Comparison of ENCODE assay signal across 9 mouse cellular contexts in the genomic region with DNA sequence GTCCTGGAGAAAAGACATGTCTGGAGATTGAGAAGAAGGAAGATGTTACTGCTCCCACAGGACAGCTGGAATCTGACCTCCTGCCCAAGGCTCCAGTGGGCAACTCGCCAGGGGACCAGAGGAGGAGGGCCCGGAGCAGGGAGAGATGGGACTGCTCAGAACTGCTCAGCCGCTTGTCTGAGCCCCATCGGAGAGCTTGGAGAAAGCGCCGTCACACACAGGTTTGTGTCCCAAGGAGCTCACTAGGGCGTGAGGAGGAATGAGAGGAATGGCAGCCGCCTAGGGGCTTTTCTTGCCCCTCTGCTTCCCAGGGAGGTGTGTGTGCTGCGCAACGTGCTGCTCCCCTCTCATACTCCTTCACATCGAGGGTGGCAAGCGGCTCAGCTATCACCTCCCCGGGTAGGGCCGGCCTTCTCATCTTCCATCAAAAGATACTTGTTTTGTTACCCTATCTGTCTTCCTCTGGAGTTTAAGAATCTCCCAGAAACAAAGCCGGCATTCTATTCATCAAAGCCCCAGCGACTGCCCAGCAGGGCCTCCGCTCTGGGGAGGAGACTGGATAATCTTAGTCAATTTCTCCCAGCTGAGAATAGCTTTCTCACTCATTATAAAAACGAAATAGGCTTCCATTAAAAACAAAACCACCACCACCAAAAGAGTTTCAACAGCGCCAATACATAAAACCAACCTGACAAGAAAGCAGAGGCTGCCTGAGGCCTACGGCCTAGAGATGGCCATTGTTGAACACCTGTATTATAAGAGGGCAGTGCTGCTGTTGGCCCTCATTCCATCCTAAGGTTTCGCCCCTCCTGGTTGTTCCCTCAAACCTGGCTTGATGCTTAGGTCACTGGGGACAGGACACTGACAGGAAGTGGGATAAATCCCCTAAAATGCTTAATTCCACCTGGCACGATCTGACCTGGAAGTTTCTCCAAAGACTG. TPM values are rescaled to one million over a fixed set of nuclear protein-coding genes. Genes with fewer than 3 reads are reported as not detected.
DNase-seq lines count a peak whose midpoint lies in the region; ATAC-seq lines count a peak whose summit lies in the region.
"Had no signal": no experiment of that assay in that cellular context is flagged by ENCODE, and none has a peak within 500 bp of the region (broad histone marks: within the 10 kb centered on the region; RNA-seq: fewer than 3 reads in every experiment).

No protein-coding gene starts in this region.

- WGBS in stomach, embryonic 14.5 days, result 27% methylated on average over 22 of the region's 22 CpGs

- peak overlapping the region; percentile 19 for H3K4me2 ChIP-seq in stomach, embryonic 14.5 days (replicated peaks; ENCODE audit: low read depth, low read length)

- H3K27me3 ChIP-seq in stomach, embryonic 14.5 days (ENCODE audit: control insufficient read depth, insufficient read depth, low read length), result no peaks in the 10 kb centered on the region

- H3K4me1 ChIP-seq in stomach, embryonic 14.5 days (ENCODE audit: control insufficient read depth, insufficient read depth, low read length), result peaks cover 32% of the 10 kb centered on the region; the same call in 1 of the 2 replicates

- H3K36me3 ChIP-seq in stomach, embryonic 14.5 days (ENCODE audit: control insufficient read depth, insufficient read depth, low read length), result no peaks in the 10 kb centered on the region

- H3K9ac ChIP-seq in stomach, embryonic 14.5 days (replicated peaks; ENCODE audit: low read depth, low read length), result no peak overlapping the region

- DNase-seq in right cerebral cortex, postnatal 4 days, result peak; percentile 39
- no peak for DNase-seq in right cerebral cortex, postnatal 25 days
- DNase-seq in gastrocnemius, adult 8-10 months (ENCODE audit: low spot score in 2 of 2), result peak; percentile 18 to 33
- DNase-seq in kidney, adult 11 months, result peak; percentile 81
- DNase-seq in lung, postnatal 14 days, result peak; percentile 64
- DNase-seq in thymus, postnatal 25 days, result no peak

- H3K9me3 ChIP-seq in stomach, embryonic 14.5 days (ENCODE audit: control insufficient read depth, low read depth, low read length), result no peaks in the 10 kb centered on the region
- H3K9me3 ChIP-seq: G1E had no signal

- no peak; the same call in 1 of the 2 replicates for ATAC-seq in stomach, embryonic 14.5 days (ENCODE audit: insufficient number of reproducible peaks, insufficient read depth, low FRiP score, low read depth)
- ATAC-seq in monocyte, adult 5-6 weeks (replicated peaks; ENCODE audit: insufficient number of reproducible peaks, low FRiP score, low TSS enrichment, poor library complexity, severe bottlenecking), result no peak

- H3K27ac ChIP-seq in stomach, embryonic 14.5 days (ENCODE audit: low read length), result peak overlapping the region; percentile 33; the same call in 1 of the 2 replicates

- H3K4me3 ChIP-seq in stomach, embryonic 14.5 days (ENCODE audit: low read depth, low read length), result no peak overlapping the region

RNA-seq across cellular contexts. Expression of gene Fam213a, which starts 9.1 kb away (rescaled TPM):
- 10 to 100 TPM; 25.1 to 33.3 (median 30.0) TPM for total RNA-seq in gastrocnemius, adult 8-10 months (2022)
- 42.7 and 45.8 TPM in 2 replicates for polyA plus RNA-seq in stomach, embryonic 14.5 days (2014; fragmentation: Nextera tagmentation; extraction: Ambion mirVana)
- 21.0 to 81.0 TPM (median 74.2 TPM) in 3 replicates for total RNA-seq in monocyte, adult 5-6 weeks (2017)

RNA-seq across cellular contexts. Expression of gene Tspan14, which starts 37.9 kb away (rescaled TPM):
- 10 to 100 TPM in 2 of 4 experiments, 1 to 10 TPM in 2; 8.9 to 11.6 (median 10.3) TPM for total RNA-seq in gastrocnemius, adult 8-10 months (2022)
- polyA plus RNA-seq in stomach, embryonic 14.5 days (2014; fragmentation: Nextera tagmentation; extraction: Ambion mirVana), result 84.5 and 88.2 TPM in 2 replicates
- total RNA-seq in monocyte, adult 5-6 weeks (2017), result 52.3 to 82.1 TPM (median 68.3 TPM) in 3 replicates

Comparison
In these comparisons a context has a peak if more than half of its experiments do, and no peak if none do; other contexts are left out.
1. DNase-seq: peak in right cerebral cortex, postnatal 4 days (single experiment), gastrocnemius, adult 8-10 months (2 of 2), kidney, adult 11 months (single experiment) and lung, postnatal 14 days (single experiment); none in right cerebral cortex, postnatal 25 days (single experiment) and thymus, postnatal 25 days (single experiment).